Mouse (Mus musculus) lung, adult 2 months (tissue): ENCODE results near the gene Cd84. TPM values are rescaled to one million over a fixed set of nuclear protein-coding genes. Genes with fewer than 3 reads are reported as not detected.

Source experiments
- DNase-seq: peaks from one replicate; pipeline ENCODE4 v3.0.0; 2022
- H3K4me1 ChIP-seq: fragments of 200-500 bp; 2 replicates; pipeline ENCODE4 v1.6.1; 2011; ENCODE audit warnings: low read length; ENCODE audit not compliant: control insufficient read depth, insufficient read depth
- H3K4me3 ChIP-seq: fragments of 200-500 bp; replicated peaks from 2 replicates; pipeline ENCODE3; 2011; ENCODE audit warnings: low read depth, mild to moderate bottlenecking, control low read depth, low read length; ENCODE audit errors: extremely low read depth
- CTCF ChIP-seq: fragments of 200-500 bp; IDR thresholded peaks from 2 replicates; pipeline ENCODE4 v1.5.1; 2011; ENCODE audit warnings: mild to moderate bottlenecking, low read length, control low read depth; ENCODE audit not compliant: insufficient read depth
- POLR2A ChIP-seq: fragments of 200-500 bp; IDR thresholded peaks from 2 replicates; pipeline ENCODE4 v1.6.1; 2011; ENCODE audit warnings: low read depth, mild to moderate bottlenecking, control low read depth, low read length, borderline replicate concordance; ENCODE audit errors: extremely low read depth
- WGBS: fragments of 180-500 bp; shearing (Covaris S2); methylation state at CpG from one replicate; pipeline ENCODE4 v1.1.7; 2018; 5-methylcytosine and 5-hydroxymethylcytosine counted together
- polyA plus RNA-seq: library from polyadenylated mRNA; depleted of rRNA; stranded (reverse); fragments of >200 nt; gene quantifications from 2 replicates; pipeline ENCODE4 v1.2.3, GENCODE M21; 2012; rRNA removed

The Cd84 gene
- polyA plus RNA-seq, 1 experiment, result 6.2 TPM

GRCm38 (mm10) chr1:171924900-171925299, 85.4 kb downstream of the Cd84 start:
- no peak for TF ChIP-seq CTCF
- TF ChIP-seq POLR2A, result no peak
- Histone ChIP-seq H3K4me1 (no peaks in the 10 kb centered on the region), H3K4me3 (no peak overlapping the region)
- WGBS, result 64% methylated on average over 3 of the region's 3 CpGs
- DNase-seq, result no peak

GRCm38 (mm10) chr1:171933851-171934250, 94.4 kb downstream of the Cd84 start:
- no peak for TF ChIP-seq CTCF
- no peak for TF ChIP-seq POLR2A
- no peaks in the 10 kb centered on the region for H3K4me1 ChIP-seq
- no peak for DNase-seq
- WGBS, result 24% methylated on average over 3 of the region's 3 CpGs
- H3K4me3 ChIP-seq, result no peak overlapping the region

GRCm38 (mm10) chr1:171938952-171939948, 99.8 kb downstream of the Cd84 start:
- no peak for DNase-seq
- 72% methylated on average over 14 of the region's 14 CpGs for WGBS
- no peaks in the 10 kb centered on the region for H3K4me1 ChIP-seq
- no peak overlapping the region for H3K4me3 ChIP-seq
- TF ChIP-seq CTCF, result no peak
- TF ChIP-seq POLR2A, result no peak

Other genes starting within 250 kb of the Cd84 start
- 2.2 and 2.6 TPM in 2 replicates for gene Ly9, start 232.3 kb upstream of the Cd84 start, polyA plus RNA-seq
- gene Slamf7, start 186.7 kb upstream of the Cd84 start, polyA plus RNA-seq, result 2.1 and 2.2 TPM in 2 replicates
- gene Cd48, start 157.7 kb upstream of the Cd84 start, polyA plus RNA-seq, result 9.2 and 14.4 TPM in 2 replicates
- 0.25 and 0.54 TPM in 2 replicates for gene Slamf1, start 72.6 kb upstream of the Cd84 start, polyA plus RNA-seq
- gene Gm10521, start 56.0 kb downstream of the Cd84 start, polyA plus RNA-seq, result 0.72 and 1.1 TPM in 2 replicates
- 2.4 and 2.5 TPM in 2 replicates for gene Slamf6, start 77.8 kb downstream of the Cd84 start, polyA plus RNA-seq
- gene Vangl2, start 188.7 kb downstream of the Cd84 start, polyA plus RNA-seq, result 4.4 and 9.6 TPM in 2 replicates
- gene Nhlh1, start 217.9 kb downstream of the Cd84 start, polyA plus RNA-seq, result 0.05 TPM in 1 of 2 replicates, not detected in the other
- gene Copa, start 242.8 kb downstream of the Cd84 start, polyA plus RNA-seq, result 31.5 and 53.1 TPM in 2 replicates
- 80.1 and 95.0 TPM in 2 replicates for gene Ncstn, start 243.1 kb downstream of the Cd84 start, polyA plus RNA-seq